Mouse (Mus musculus): Measurements from ENCODE around the gene Cuedc1. TPM values are rescaled to one million over a fixed set of nuclear protein-coding genes. Genes with fewer than 3 reads are reported as not detected.

Cuedc1 gene
- polyA plus RNA-seq, 1 experiment from 2014 or later = 40.5 TPM

- no peak for ATAC-seq (ENCODE audit: low FRiP score, low read depth)
Measured at GRCm38 (mm10) chr11:88218155-88218554, 120.3 kb downstream of the Cuedc1 start.

GRCm38 (mm10) chr11:88218586-88218985 is 120.7 kb downstream of the Cuedc1 start:
- H3K36me3 ChIP-seq = no peaks in the 10 kb centered on the region
- 68% methylated on average over 7 of the region's 7 CpGs for whole genome bisulfite sequencing
- no peaks in the 10 kb centered on the region for H3K27me3 ChIP-seq
- no peak overlapping the region for H3K27ac ChIP-seq (replicated peaks)
- no peak overlapping the region for H3K4me3 ChIP-seq
- H3K4me1 ChIP-seq = peaks cover 14% of the 10 kb centered on the region
- H3K9ac ChIP-seq (replicated peaks) = no peak overlapping the region
- no peak overlapping the region for H3K4me2 ChIP-seq (replicated peaks)
- H3K9me3 ChIP-seq = no peaks in the 10 kb centered on the region
- no peak for ATAC-seq (ENCODE audit: low FRiP score, low read depth)

More at GRCm38 (mm10) chr11:88218155-88218554, 120.3 kb downstream of the Cuedc1 start:
- no peaks in the 10 kb centered on the region for H3K27me3 ChIP-seq
- peaks cover 14% of the 10 kb centered on the region for H3K4me1 ChIP-seq
- H3K36me3 ChIP-seq = no peaks in the 10 kb centered on the region
- H3K4me2 ChIP-seq (replicated peaks) = no peak overlapping the region
- H3K4me3 ChIP-seq = no peak overlapping the region
- no peak overlapping the region for H3K9ac ChIP-seq (replicated peaks)
- no peaks in the 10 kb centered on the region for H3K9me3 ChIP-seq
- H3K27ac ChIP-seq (replicated peaks) = no peak overlapping the region
- WGBS = 94% methylated on average over 6 of the region's 6 CpGs

- no peak overlapping the region for H3K4me2 ChIP-seq (replicated peaks)
- H3K9me3 ChIP-seq = no peaks in the 10 kb centered on the region
- H3K4me1 ChIP-seq = no peaks in the 10 kb centered on the region; the same call in 1 of the 2 replicates
- no peaks in the 10 kb centered on the region for H3K27me3 ChIP-seq
- no peak for ATAC-seq (ENCODE audit: low FRiP score, low read depth)
- H3K9ac ChIP-seq (replicated peaks) = no peak overlapping the region
- no peaks in the 10 kb centered on the region for H3K36me3 ChIP-seq
- no peak overlapping the region for H3K27ac ChIP-seq (replicated peaks)
- no peak overlapping the region for H3K4me3 ChIP-seq
- 89% methylated on average over 15 of the region's 15 CpGs for WGBS
Measured at GRCm38 (mm10) chr11:88221929-88222475, 124.1 kb downstream of the Cuedc1 start.

- H3K9me3 ChIP-seq = no peaks in the 10 kb centered on the region
- no peak overlapping the region for H3K4me3 ChIP-seq
- H3K27ac ChIP-seq (replicated peaks) = no peak overlapping the region
Measured at GRCm38 (mm10) chr11:88227001-88227957, 129.4 kb downstream of the Cuedc1 start.

GRCm38 (mm10) chr11:88231213-88231790 is 133.4 kb downstream of the Cuedc1 start:
- H3K4me2 ChIP-seq (replicated peaks) = no peak overlapping the region
- H3K4me1 ChIP-seq = peaks cover 39% of the 10 kb centered on the region
- no peak overlapping the region for H3K27ac ChIP-seq (replicated peaks)
- WGBS = 88% methylated on average over 4 of the region's 4 CpGs
- peaks cover 6% of the 10 kb centered on the region; the same call in 1 of the 2 replicates for H3K27me3 ChIP-seq
- no peak for ATAC-seq (ENCODE audit: low FRiP score, low read depth)
- H3K4me3 ChIP-seq = no peak overlapping the region
- no peaks in the 10 kb centered on the region for H3K9me3 ChIP-seq
- no peak overlapping the region for H3K9ac ChIP-seq (replicated peaks)
- no peaks in the 10 kb centered on the region for H3K36me3 ChIP-seq

More at GRCm38 (mm10) chr11:88227001-88227957, 129.4 kb downstream of the Cuedc1 start:
- H3K4me2 ChIP-seq (replicated peaks) = no peak overlapping the region
- peaks cover 5% of the 10 kb centered on the region; the same call in 1 of the 2 replicates for H3K4me1 ChIP-seq
- 93% methylated on average over 17 of the region's 17 CpGs for WGBS
- no peaks in the 10 kb centered on the region for H3K36me3 ChIP-seq
- no peak overlapping the region for H3K9ac ChIP-seq (replicated peaks)
- peaks cover 6% of the 10 kb centered on the region; the same call in 1 of the 2 replicates for H3K27me3 ChIP-seq
- ATAC-seq (ENCODE audit: low FRiP score, low read depth) = no peak

GRCm38 (mm10) chr11:88233528-88234427 is 135.9 kb downstream of the Cuedc1 start:
- Histone ChIP-seq H3K4me3 (no peak overlapping the region), H3K9me3 (no peaks in the 10 kb centered on the region), H3K27ac (replicated peaks) (peak overlapping the region; percentile 61), H3K27me3 (peaks cover 9% of the 10 kb centered on the region), H3K9ac (replicated peaks) (no peak overlapping the region), H3K4me2 (replicated peaks) (no peak overlapping the region), H3K36me3 (no peaks in the 10 kb centered on the region), H3K4me1 (peaks cover 56% of the 10 kb centered on the region)
- ATAC-seq (ENCODE audit: low FRiP score, low read depth) = no peak
- WGBS = 53% methylated on average over 17 of the region's 17 CpGs

GRCm38 (mm10) chr11:88234789-88235188 is 136.9 kb downstream of the Cuedc1 start:
- no peak overlapping the region for H3K4me2 ChIP-seq (replicated peaks)
- no peak for ATAC-seq (ENCODE audit: low FRiP score, low read depth)
- H3K27ac ChIP-seq (replicated peaks) = peak overlapping the region; percentile 61; the same call in 1 of the 2 replicates
- no peaks in the 10 kb centered on the region for H3K36me3 ChIP-seq
- no peak overlapping the region for H3K9ac ChIP-seq (replicated peaks)
- H3K27me3 ChIP-seq = peaks cover 9% of the 10 kb centered on the region
- WGBS = 41% methylated on average over 4 of the region's 4 CpGs
- H3K4me3 ChIP-seq = no peak overlapping the region
- no peaks in the 10 kb centered on the region for H3K9me3 ChIP-seq
- H3K4me1 ChIP-seq = peaks cover 64% of the 10 kb centered on the region

- H3K4me2 ChIP-seq (replicated peaks) = peak overlapping the region; percentile 28; the same call in 1 of the 2 replicates
- H3K4me1 ChIP-seq = peaks cover 71% of the 10 kb centered on the region
- H3K9ac ChIP-seq (replicated peaks) = no peak overlapping the region
- no peak for ATAC-seq (ENCODE audit: low FRiP score, low read depth)
- H3K27ac ChIP-seq (replicated peaks) = peak overlapping the region; percentile 78
- H3K4me3 ChIP-seq = no peak overlapping the region
- H3K36me3 ChIP-seq = no peaks in the 10 kb centered on the region
- 3% methylated on average over 23 of the region's 23 CpGs for WGBS
- peaks cover 9% of the 10 kb centered on the region for H3K27me3 ChIP-seq
- H3K9me3 ChIP-seq = no peaks in the 10 kb centered on the region
Measured at GRCm38 (mm10) chr11:88235221-88236203, 137.7 kb downstream of the Cuedc1 start.

GRCm38 (mm10) chr11:88240275-88240674 is 142.4 kb downstream of the Cuedc1 start:
- Histone ChIP-seq H3K9ac (replicated peaks) (no peak overlapping the region), H3K27ac (replicated peaks) (peak overlapping the region; percentile 93), H3K4me1 (peaks cover 59% of the 10 kb centered on the region), H3K9me3 (no peaks in the 10 kb centered on the region), H3K4me2 (replicated peaks) (no peak overlapping the region; the same call in 1 of the 2 replicates), H3K27me3 (peaks cover 3% of the 10 kb centered on the region; the same call in 1 of the 2 replicates), H3K4me3 (no peak overlapping the region), H3K36me3 (no peaks in the 10 kb centered on the region)
- ATAC-seq (ENCODE audit: low FRiP score, low read depth) = peak; percentile 45
- 36% methylated on average over 10 of the region's 10 CpGs for WGBS

GRCm38 (mm10) chr11:88240736-88241353 is 143.0 kb downstream of the Cuedc1 start:
- H3K27me3 ChIP-seq = peaks cover 3% of the 10 kb centered on the region; the same call in 1 of the 2 replicates
- 2% methylated on average over 10 of the region's 10 CpGs for WGBS
- no peak overlapping the region for H3K4me3 ChIP-seq
- peak; percentile 86 for ATAC-seq (ENCODE audit: low FRiP score, low read depth)
- no peaks in the 10 kb centered on the region for H3K36me3 ChIP-seq
- H3K9me3 ChIP-seq = no peaks in the 10 kb centered on the region
- H3K27ac ChIP-seq (replicated peaks) = peak overlapping the region; percentile 93
- peak overlapping the region; percentile 31 for H3K4me2 ChIP-seq (replicated peaks)
- H3K4me1 ChIP-seq = peaks cover 53% of the 10 kb centered on the region
- H3K9ac ChIP-seq (replicated peaks) = no peak overlapping the region
